Mouse (Mus musculus) CD4-positive, CD25-positive, alpha-beta regulatory T cell, adult 2 months (primary cell): ENCODE data around the gene Polr3h.

Source experiments
- DNase-seq: peaks from one replicate; pipeline ENCODE4 v3.0.0-alpha.2; 2012; ENCODE audit warnings: low read depth, low spot score

Polr3h gene

DNA sequence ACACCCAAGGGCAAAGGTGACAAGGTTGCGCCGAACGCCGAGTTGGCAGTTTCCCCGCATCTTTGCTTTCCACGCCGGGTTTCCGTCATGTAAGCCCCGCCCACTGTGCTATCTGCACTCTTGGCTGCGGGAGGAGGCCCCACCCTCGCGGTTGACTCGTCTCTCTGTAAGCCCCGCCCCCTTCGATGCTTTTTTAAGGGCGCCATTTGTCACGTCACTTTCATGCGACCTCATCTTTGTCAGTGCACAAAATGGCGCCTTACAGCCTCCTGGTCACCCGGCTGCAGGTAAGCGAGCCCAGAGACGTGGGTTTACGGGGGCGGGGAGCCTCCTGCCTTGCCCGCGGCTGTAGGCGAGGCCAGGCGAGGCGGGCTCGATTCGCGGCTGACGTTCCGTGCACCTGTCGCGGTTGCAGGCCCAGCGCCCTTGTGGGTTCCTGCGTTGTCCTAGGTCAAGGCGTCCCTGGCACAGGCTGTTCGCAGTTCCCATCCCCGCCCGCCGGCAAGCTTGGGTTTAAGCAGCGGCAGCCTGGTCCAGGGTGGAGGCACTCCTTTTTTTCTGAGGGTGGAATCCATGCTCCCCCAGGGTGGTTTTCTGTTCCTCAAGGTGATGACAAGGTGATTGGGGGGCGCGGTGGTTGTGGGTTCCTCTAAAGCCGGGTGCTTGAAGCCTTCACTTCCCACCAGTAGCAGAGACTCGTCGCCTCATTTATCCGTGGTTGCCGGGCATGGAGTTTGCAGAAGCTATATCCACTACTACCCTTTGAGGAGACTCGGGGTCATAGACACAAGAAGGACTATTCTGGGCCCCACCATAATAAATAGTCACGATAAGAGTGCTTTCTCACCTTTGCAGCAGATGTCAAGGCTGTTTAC lies 53.5 kb downstream of the Polr3h start, which contains the start of gene Aco2:
Gene Aco2, plus strand, starts transcription at position 48 of the 875 bp plus-strand sequence.
- DNase-seq: peak; percentile 99

DNA sequence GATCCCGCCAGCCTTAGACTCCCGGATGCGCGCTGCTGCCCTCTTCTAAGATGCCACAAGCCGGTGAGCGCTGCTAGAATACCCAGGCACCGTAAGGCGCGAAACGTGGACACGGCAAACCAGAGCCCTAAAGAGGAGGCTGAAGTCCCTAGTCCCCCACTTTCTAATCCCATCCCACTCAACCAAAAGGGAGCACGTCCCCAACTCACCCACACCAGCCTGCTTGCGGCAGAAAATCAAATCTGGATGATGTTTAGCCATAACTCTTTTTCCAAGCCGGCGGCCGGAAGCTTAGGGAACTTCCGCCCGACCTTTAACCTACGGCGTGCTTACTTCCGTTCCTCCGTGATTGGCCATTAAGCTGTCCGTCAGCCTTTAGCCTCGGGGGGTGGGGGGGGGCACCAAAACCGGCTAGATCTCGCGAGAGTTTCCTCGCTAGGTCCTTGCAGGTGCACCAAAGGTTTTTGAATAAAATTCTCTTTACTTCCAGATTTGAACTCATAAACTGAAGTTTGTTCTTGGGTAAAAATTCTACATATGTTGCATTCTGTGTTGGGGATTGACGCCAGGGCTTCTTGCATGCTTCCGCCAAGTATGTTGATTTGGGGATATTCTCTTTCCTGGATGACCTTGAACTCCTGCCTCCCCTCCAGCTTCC lies 54.3 kb downstream of the Polr3h start, which contains the start of gene Phf5a:
Gene Phf5a, minus strand, starts transcription at position 308 of the 658 bp plus-strand sequence.
- DNase-seq: peak; percentile 97

DNA sequence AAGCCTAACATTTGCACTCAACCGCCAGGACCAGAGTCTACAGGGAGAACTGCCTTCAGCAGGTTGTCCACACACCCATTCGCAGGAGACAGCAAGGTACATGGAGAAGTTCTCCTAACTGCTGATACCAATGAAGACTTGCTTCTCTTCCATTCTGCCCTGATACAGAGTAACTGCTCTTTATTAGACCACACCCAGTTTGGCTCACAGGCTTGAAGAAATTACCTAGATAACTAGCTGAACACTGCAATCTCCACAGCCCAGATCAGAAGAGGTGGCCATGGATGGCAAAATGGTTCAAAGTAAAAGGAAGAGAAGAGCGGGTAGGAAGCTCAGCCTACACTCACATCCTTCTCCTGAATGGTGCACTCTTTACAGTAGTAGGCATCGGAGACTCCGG lies 56.1 kb downstream of the Polr3h start:
- DNase-seq: no peak

DNA sequence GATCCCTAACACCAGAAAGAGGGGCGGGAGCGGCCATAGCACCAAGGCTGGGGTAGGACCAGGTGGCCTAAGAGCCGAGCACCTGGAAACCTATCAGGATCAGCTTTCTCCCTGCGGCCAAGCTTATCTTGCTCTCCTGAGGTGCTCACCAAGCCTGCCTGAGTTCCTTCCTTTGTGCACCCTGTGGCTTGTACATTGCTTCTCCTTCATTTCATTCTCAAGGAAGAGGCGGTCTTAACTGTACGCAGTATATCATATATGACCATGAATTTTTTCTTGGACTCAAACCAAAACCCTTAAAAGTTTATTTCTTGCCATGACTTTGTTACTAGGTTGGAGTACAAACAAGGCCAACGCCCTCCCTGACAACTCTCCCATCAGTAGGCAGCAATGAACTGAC lies 61.8 kb downstream of the Polr3h start:
- no peak for DNase-seq

DNA sequence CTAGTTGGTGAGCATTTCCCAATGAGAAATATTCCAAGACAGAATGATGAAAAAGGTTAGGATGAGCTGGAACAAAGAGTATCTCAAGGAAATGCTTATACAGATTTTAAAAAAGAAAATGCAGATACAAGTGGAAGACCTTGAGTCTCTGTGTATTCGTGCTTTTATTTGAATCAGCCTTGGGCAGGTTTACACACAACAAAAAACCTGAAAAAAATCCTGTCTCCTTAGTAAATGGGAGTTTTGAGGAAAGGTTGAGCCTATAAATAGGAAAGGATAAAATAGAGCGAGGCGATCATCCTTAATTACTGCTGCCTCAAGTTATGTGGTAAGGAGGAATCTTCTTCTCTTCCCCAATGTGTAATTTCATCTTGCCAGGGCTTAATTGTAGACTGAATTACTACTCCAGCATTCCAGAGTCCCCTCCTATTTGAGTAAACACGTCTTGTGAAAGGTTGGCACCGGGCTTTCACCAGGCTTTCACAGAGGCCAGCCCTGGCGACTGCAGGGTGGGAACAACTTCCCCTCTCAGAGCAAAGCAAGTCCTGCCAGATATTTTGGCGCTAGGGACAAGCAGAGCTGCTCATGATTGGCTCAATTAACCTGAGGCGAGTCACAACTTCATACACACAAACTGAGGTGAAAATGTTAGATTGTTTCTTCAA lies 65.4 kb downstream of the Polr3h start:
- no peak for DNase-seq

DNA sequence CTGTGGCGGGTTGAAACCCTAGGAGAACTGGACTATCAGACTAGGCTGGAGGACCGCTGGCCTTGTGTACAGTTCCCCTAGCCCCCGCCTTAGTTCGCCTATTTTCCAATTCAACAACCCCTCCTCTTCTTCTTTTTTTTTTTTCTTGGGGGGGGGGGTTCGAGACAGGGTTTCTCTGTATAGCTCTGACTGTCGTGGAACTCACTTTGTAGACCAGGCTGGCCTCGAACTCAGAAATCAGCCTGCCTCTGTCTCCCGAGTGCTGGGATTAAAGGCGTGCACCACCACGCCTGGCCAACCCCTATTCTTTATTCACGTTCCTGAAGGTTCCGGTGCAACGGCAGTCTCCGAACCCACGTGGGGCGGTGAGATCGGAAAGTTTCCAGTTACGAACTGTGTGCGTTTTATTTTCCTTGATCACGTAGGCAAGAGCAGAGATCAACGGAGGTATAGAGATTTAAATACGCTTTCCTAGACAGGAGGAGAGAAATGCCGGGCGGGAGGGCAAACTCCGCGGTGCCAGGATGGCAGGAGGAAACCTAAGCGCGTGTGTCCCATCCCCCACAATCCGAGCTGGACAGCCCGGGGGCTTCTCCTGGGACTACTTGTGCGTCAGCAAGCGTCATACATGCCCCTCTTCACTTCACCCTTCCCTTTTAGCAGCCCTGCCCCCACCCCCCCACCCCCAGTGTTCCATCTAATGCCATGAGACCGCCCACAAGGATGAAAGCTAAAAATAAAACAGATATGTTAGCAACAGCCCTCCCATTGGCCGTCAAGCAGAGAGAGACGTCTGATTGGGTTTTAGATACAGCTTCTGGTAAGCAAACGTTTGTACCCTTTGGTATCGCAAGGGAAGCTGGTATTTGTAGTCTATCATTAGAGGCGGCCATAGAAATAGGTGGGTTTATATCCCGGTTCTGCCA lies 66.4 kb downstream of the Polr3h start:
- peak; percentile 93 for DNase-seq

DNA sequence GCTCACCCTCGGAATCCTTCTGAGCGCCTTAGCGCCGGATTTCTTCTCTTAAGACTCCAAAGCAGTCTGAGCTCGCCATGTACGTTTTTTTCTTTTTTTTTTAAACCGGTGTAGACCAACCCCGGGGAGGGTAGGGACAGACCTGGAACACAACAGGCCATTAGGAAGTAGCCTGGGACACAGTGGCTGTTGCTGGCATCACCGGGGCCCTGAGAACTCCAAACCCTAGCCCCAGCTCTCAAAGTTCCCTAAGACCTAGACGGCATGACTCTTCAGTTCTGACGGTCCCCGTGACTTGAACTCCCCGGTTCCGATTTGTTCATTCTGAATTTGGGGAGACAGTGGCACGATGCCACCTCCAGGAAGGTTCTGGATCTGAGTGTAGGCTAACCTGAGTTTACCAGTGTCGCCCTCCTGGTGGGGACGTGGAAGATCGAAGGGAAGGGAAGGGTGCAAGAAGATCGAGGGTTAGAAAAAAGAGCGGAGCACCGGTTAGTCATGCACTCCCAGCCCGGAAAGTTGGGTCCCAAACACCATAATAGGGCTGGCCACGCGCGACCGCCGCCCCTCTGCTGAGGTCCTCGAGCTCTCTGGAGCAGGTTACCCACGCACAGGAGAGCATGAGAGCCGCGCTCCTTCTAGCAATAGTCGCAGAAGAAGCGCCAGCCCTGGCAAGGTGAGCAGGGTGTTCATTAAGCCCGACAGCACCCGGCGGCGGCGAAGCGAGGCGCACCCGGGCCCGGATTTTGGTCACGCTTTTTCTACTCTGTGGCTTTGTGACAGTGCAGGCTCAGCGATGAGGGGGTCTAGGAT lies 67.3 kb downstream of the Polr3h start, which contains the start of gene Tob2:
Gene Tob2, minus strand, starts transcription at position 280 of the 813 bp plus-strand sequence.
- peak; percentile 78 for DNase-seq

DNA sequence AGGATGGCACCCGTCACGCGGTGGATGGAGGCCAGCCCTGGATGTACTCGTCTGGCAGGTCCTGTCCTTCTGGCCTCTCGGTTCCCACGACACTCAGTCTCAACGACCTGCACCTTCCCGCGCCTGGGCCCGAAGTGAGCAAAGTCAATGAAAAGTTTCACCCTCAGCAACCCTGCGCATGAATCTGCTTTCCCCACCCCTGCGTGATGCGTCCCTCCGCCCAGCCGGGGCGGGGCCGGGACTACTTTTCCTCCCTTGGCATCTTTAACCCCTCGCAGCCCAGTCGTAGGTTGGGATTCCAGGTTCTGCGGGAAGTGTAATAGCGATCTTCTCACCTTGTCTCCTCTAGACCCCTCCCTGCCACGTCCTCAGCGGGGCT lies 67.9 kb downstream of the Polr3h start:
- DNase-seq: peak; percentile 93

DNA sequence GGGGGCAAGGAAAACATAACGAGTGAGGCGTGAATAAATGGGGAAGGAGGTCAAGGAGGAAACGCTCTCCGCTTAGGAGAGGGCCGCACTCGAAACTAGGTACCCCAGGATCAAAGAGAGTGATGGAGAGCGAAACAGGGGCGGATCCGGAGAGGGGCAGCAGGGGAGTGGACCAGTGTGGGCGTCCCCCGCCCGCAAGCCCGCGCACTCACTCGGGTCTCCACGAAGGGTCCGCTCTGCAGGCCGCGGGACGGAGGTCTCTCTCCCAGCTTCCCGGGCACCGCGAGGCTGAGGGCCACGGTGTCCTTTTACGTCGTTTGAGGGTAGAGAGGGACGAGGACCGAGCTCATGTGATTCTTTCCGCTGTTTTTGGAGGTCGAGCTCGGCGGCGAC lies 68.3 kb downstream of the Polr3h start:
- DNase-seq: peak; percentile 69

DNA sequence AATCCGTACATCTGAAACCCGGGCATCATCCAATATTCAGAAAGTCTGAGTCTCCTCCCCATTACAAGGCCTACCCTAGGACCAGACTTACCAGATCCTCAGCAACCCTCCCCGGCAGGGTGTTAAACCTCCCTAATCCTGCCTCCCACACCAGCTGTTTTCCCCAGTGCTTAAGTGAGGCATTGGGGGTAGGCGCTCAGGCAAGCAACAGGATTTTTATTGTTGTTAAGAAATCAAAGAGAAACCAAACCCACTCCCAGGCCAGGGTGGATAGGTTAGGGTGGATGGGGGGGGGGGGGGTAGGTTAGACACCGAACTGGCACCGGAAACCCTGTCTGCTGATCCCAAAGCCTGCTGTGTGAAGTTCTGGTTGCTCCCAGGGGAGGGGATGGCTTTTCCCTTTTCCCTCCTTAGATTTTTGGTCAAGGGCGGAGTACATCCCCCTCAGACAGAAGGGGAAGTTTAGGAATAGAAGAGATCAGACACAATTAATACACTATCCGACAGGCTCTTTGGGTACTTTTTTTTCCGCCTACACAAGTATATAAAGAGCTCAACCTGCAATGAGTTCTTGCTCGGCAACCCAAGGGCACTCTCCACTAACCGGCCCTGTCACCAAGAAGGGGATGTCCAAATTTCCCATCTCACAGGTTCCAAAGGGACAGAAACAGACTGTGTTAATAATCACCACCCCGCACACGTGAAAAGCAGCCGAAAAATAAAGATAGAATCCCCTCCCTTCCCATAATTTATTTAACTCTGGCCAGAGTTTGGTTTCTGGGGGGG lies 68.9 kb downstream of the Polr3h start:
- peak; percentile 58 for DNase-seq

DNA sequence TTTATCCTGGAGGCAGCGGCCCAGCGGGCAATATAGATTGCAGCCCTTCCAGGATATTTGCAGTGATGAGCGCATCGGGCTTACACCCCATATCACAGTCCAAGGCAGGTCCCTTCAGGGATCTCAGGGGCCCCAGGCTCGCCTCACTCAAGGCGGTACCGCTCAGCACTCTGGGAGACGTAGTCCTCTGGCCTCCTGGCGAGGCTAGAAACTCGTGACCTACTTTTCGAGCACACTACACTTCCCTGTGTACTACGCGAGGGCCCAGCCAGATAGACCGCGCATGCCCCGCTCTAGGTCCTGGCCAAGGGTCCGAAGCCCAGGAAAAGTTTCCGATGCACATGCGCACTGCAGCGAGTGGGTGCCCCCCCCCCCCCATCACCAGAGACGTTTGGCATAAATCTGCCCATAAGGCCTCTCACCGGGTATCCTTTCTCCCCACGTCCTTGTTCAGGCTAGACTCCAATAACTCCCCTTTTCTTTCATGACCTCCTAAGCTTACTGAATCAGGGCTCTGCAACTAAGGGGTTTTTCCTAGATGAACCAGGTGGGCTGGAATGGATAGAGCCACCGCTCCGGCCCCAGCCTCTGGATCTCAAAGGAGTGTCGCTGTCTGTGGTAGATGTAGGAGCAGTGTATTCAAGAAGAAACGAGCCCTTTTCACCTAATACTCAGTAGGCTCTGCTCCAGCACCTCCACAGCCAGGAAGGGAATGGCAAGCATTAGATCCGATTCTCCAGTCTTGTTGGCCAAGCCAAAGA lies 69.8 kb downstream of the Polr3h start:
- peak; percentile 88 for DNase-seq

DNA sequence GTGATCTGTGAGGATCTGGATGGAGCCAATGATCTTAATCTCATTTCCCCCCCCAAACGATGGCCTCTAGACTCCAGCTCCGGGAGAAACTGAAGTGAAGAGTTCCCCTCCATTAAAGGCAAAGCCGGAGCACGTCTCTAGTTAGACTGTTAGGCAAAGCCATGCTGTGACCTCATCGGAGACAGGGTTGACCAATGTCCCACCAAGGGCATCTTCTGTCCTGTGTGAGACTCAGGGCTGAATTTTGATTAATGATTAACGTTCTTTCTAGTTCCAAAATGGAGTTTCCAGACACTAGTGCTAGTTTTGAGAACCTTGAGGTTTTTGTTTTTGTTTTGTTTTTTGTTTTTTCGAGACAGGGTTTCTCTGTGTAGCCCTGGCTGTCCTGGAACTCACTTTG lies 73.0 kb downstream of the Polr3h start:
- no peak for DNase-seq

DNA sequence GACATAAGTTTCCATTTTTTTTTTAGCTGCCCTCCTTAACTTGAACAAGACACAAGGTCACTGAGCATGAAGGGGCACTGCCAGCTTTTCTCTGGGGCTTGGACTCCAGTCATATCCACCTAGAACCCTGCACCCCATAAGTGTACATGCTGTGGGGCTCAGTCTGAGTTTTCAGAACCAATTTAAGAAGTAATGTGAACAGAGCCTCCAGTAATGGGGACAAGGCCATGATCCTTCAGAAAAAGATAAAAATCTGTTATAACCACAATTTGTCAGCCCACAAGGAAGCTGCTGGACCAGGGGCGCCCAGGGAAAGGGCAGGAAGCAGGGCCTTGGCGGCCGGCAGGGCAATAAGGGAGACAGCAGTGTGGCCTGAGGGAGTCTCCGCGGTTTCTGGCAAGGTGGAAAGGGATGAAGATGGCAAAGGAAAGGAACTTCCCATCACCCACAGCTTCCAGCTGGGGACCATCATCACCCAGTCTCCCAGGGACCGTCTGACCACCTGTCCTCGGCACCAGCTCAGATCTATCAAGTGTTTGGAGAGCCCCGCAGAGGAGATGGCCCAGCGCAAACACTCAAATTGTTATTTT lies 73.5 kb downstream of the Polr3h start:
- DNase-seq: no peak

DNA sequence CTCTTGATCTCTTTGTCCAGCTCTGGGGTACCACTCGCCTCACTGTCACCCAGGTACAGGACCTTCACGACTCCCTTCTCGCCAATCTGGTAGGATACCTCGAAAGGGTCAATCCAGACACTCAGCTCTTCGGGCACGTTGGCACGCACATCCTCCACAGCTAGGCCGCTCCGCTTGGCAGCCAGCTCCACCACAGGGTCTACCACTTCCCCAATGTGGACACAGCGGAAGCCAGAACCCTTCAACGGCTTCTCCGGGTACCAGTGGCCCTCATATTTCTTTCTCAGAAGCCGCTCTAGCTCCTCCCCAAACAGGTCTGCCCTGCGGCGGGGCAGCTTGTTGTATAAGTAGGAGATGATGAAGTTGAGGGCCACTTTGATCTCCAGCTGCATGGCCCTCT lies 74.7 kb downstream of the Polr3h start:
- no peak for DNase-seq

DNA sequence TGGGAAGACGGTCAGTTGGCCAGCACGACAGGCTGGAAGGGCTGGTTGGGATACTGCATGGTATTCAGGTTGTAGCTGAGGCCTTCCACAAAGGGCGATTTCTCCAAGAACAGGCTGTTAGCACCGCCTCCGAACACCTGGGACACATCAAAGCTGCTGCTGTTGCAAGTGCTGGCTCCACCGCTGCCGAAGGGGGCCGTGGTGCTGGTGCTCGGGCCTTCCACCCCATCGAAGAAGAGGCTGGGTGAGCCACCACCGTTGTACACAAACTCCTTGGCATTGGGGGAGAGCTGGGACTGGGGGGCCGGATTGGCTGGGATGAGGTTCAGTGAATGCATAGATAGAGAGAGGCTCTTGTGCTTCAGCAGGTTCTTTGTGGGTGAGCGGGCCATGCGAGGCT lies 75.3 kb downstream of the Polr3h start:
- DNase-seq: no peak

DNA sequence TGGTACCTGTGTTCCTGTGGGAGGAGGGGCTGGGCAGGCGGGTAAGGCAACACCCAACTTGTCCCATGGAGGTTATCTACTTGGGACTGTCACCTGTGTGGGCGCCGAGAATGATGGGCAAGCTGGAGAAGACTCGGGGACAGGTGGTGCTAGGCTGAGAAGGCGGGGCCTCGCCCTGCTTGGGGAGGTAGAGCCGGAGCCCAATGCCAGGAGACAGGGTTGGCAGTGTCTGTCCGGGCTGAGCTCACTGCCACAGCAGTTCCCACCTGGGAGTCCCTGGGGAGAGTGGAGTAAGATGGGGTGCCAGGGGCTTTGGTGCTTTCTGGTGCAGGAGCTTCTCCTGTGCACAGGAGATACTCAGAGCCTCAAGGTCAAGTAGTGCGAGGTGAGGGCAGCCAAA lies 76.9 kb downstream of the Polr3h start:
- DNase-seq: peak; percentile 30

DNA sequence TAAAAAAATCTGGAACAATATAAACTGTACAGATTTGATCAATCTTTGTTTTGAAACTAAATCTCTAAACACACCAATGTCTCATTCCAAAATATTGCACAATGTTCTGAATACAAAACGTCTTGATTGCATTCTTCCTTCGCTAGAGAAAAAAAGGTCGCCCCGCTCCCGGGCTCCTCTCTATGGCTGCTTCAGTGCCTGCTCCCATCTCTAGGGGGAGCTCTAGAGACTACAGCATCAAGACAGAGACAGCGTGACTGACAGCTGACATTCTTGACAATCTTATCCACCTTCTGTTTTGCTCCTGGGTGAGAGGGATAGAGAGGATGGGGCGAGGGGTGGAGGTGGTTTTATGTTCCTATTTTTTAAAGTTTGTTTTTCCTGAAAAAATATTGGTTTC lies 77.7 kb downstream of the Polr3h start:
- peak; percentile 88 for DNase-seq

DNA sequence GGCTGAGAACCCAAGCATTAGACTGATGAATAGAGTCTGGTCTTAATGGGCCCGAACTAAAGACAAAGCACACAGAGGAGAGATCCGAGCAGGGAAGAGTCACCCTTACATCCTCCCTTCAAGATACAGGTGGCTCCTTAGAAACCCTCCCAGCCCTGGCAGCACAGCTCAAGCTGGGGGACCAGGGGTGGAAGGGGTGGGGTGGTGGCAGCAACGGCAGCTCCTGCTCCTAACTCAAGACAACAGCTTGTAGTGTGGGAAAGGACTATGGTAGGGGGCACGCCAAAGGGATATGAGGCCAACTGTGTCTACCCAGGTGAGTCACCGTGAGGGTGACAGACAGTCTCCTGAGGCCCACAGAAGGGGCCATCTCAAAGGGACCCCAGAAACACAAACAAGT lies 78.2 kb downstream of the Polr3h start:
- no peak for DNase-seq
